Mouse (Mus musculus) mouse embryonic stem cell (cell line): ENCODE results near the gene Prkcq.

Experiments
- in situ Hi-C, 2 experiments: fragments of 300-500 bp; cut with MboI; formaldehyde crosslinking; loops; 1 replicate in 1 of 2; 3 replicates in 1 of 2; pipeline ENCODE4 v1.14.3; 2019 to 2020; ENCODE audit warnings: low sequenced_read_pairs in 2 of 2, low pct_unique_long_range_greater_than_20kb in 1 of 2, mixed read lengths in 1 of 2; ENCODE audit not compliant: unreplicated experiment in 1 of 2

The Prkcq gene

GRCm38 (mm10) chr2:11259361-11259760, 87.5 kb downstream of the Prkcq start:
- in situ Hi-C loops, result no loop called here

- in situ Hi-C loops, result loop anchor here in 1 of 2 experiments (10.0 kb wide), 1 partner anchor 150 kb away; no protein-coding TSS in a partner anchor
Measured at GRCm38 (mm10) chr2:11264836-11265235, 92.9 kb downstream of the Prkcq start.

GRCm38 (mm10) chr2:11265455-11265854, 93.5 kb downstream of the Prkcq start:
- in situ Hi-C loops, result loop anchor here in 1 of 2 experiments (10.0 kb wide), 1 partner anchor 151 kb away; no protein-coding TSS in a partner anchor

GRCm38 (mm10) chr2:11266294-11266693, 94.4 kb downstream of the Prkcq start:
- in situ Hi-C loops, result loop anchor here in 1 of 2 experiments (10.0 kb wide), 1 partner anchor 151 kb away; no protein-coding TSS in a partner anchor

- in situ Hi-C loops, result no loop called here
Measured at GRCm38 (mm10) chr2:11278965-11279364, 107.1 kb downstream of the Prkcq start.

GRCm38 (mm10) chr2:11280247-11280646, 108.3 kb downstream of the Prkcq start:
- in situ Hi-C loops, result no loop called here

- in situ Hi-C loops, result no loop called here
Measured at GRCm38 (mm10) chr2:11287834-11288530, 116.1 kb downstream of the Prkcq start.

GRCm38 (mm10) chr2:11288531-11288846, 116.6 kb downstream of the Prkcq start:
- in situ Hi-C loops, result no loop called here

GRCm38 (mm10) chr2:11290931-11291330, 119.0 kb downstream of the Prkcq start:
- in situ Hi-C loops, result no loop called here

GRCm38 (mm10) chr2:11291570-11292405, 119.9 kb downstream of the Prkcq start:
- in situ Hi-C loops, result no loop called here

- in situ Hi-C loops, result no loop called here
Measured at GRCm38 (mm10) chr2:11293144-11293543, 121.2 kb downstream of the Prkcq start.

- in situ Hi-C loops, result no loop called here
Measured at GRCm38 (mm10) chr2:11294643-11295191, 122.8 kb downstream of the Prkcq start.

- in situ Hi-C loops, result no loop called here
Measured at GRCm38 (mm10) chr2:11298811-11299210, 126.9 kb downstream of the Prkcq start.

GRCm38 (mm10) chr2:11299366-11299765, 127.5 kb downstream of the Prkcq start:
- in situ Hi-C loops, result no loop called here

GRCm38 (mm10) chr2:11300362-11300761, 128.5 kb downstream of the Prkcq start:
- in situ Hi-C loops, result no loop called here

GRCm38 (mm10) chr2:11320241-11320640, 148.3 kb downstream of the Prkcq start:
- in situ Hi-C loops, result no loop called here

- in situ Hi-C loops, result no loop called here
Measured at GRCm38 (mm10) chr2:11322396-11322795, 150.5 kb downstream of the Prkcq start.

- in situ Hi-C loops, result loop anchor here in 1 of 2 experiments (25.0 kb wide), 2 partner anchors 185 to 360 kb away; no protein-coding TSS in a partner anchor
Measured at GRCm38 (mm10) chr2:11327280-11327679, 155.4 kb downstream of the Prkcq start.
